Mouse (Mus musculus) layer of hippocampus, adult 6 months (tissue): ENCODE results near the gene Gabrg3. TPM values are rescaled to one million over a fixed set of nuclear protein-coding genes. Genes with fewer than 3 reads are reported as not detected.

Experiments used
- long read RNA-seq, 2 experiments: library from polyadenylated mRNA; unstranded; transcript quantifications; one replicate each; pipeline ENCODE4 v2.0.0; 2019 to 2020
- polyA plus RNA-seq: library from polyadenylated mRNA; unstranded; fragments of <200 nt; fragmentation: Nextera tagmentation; gene quantifications from 2 replicates; pipeline ENCODE4 v1.2.3, GENCODE M21; 2021

Gabrg3 gene
- polyA plus RNA-seq, result 2.6 and 3.6 TPM in 2 replicates
- long read RNA-seq, experiment 1, partial matches to known transcripts, result 0 of 7 reads
- long read RNA-seq, experiment 1, other reads (novel, unspliced or antisense), result 6 of 7 reads
- long read RNA-seq, experiment 2, transcript Gabrg3-203 (3 exons, 1,496 nt), result major isoform, 6 of 30 reads
- long read RNA-seq, experiment 2, transcript Gabrg3-201 (4 exons, 1,724 nt), result major isoform, 6 of 30 reads
- long read RNA-seq, experiment 2, partial matches to known transcripts, result 0 of 30 reads
- long read RNA-seq, experiment 2, other reads (novel, unspliced or antisense), result 18 of 30 reads

GRCm38 (mm10) chr7:57386517-57387340 is at the start of gene Gabrg3:
Gene Gabrg3 (minus strand): TSS chr7:57387188.

GRCm38 (mm10) chr7:57419392-57419791 is 32.4 kb upstream of the Gabrg3 start, which contains the start of gene Gabrb3:
Gene Gabrb3 (plus strand): TSS chr7:57419692.

Other genes with a start within 250 kb of the Gabrg3 start
- gene Gabrb3, start 32.5 kb upstream of the Gabrg3 start, polyA plus RNA-seq, result 58.4 and 59.7 TPM in 2 replicates
- 135 and 146 TPM in 2 replicates for gene Gabra5, start 122.9 kb upstream of the Gabrg3 start, polyA plus RNA-seq